Mouse (Mus musculus) CH12.LX (cell line): ENCODE measurements around the gene Mcm3. TPM values are rescaled to one million over a fixed set of nuclear protein-coding genes. Genes with fewer than 3 reads are reported as not detected.

Source experiments
- DNase-seq: peaks from one replicate; pipeline ENCODE4 v3.0.0-alpha.2; 2013; ENCODE audit errors: extremely low read depth
- H3K27ac ChIP-seq: 2 replicates; pipeline ENCODE4 v1.5.1; 2012; ENCODE audit warnings: low read depth, mild to moderate bottlenecking, control low read depth, moderate library complexity; ENCODE audit not compliant: insufficient read depth
- H3K27me3 ChIP-seq: replicated peaks from 2 replicates; pipeline ENCODE3; 2012; ENCODE audit warnings: inconsistent platforms
- H3K36me3 ChIP-seq, 2 experiments: replicated peaks in 1 of 2; 2 replicates each; pipeline versions ENCODE3 to v1.6.1; 2012; ENCODE audit warnings: inconsistent platforms in 1 of 2, low read length in 1 of 2, mild to moderate bottlenecking in 1 of 2, mixed read lengths in 1 of 2, moderate library complexity in 1 of 2; ENCODE audit not compliant: control insufficient read depth in 1 of 2, insufficient read depth in 1 of 2
- H3K4me1 ChIP-seq, 2 experiments: 2 replicates each; pipeline ENCODE4 v1.6.1; 2012; ENCODE audit warnings: inconsistent platforms in 1 of 2, moderate library complexity in 1 of 2; ENCODE audit not compliant: insufficient read depth in 2 of 2, control insufficient read depth in 1 of 2
- H3K4me2 ChIP-seq: 2 replicates; pipeline ENCODE4 v1.6.1; 2012; ENCODE audit warnings: low read depth, mild to moderate bottlenecking, control low read depth; ENCODE audit not compliant: poor library complexity, insufficient read depth, severe bottlenecking
- H3K4me3 ChIP-seq, 3 experiments: fragments of 150-350 bp in 1 of 3; sonication (generic) in 1 of 3; replicated peaks in 1 of 3; 2 replicates each; pipeline versions ENCODE3 to v1.5.1; 2011 to 2012; ENCODE audit warnings: low read depth in 2 of 3, low read length in 2 of 3, mild to moderate bottlenecking in 2 of 3, moderate library complexity in 2 of 3, control low read depth in 1 of 3, improper control_type of control experiment in 1 of 3, inconsistent platforms in 1 of 3, mixed read lengths in 1 of 3; ENCODE audit not compliant: poor library complexity in 1 of 3
- H3K79me2 ChIP-seq: replicated peaks from 2 replicates; pipeline ENCODE4 v1.6.1; 2012; ENCODE audit warnings: mild to moderate bottlenecking, moderate library complexity; ENCODE audit not compliant: control insufficient read depth, poor library complexity, insufficient read depth, severe bottlenecking; ENCODE audit errors: extremely low read depth
- H3K9ac ChIP-seq: 2 replicates; pipeline ENCODE4 v1.6.1; 2012; ENCODE audit warnings: low read depth, mild to moderate bottlenecking, control low read depth, moderate library complexity; ENCODE audit not compliant: insufficient read depth
- H3K9me3 ChIP-seq: replicated peaks from 2 replicates; pipeline ENCODE3; 2012; ENCODE audit warnings: low read length, inconsistent platforms, mixed read lengths
- BHLHE40 ChIP-seq: IDR thresholded peaks from 2 replicates; pipeline ENCODE4 v1.6.1; 2011; ENCODE audit warnings: mild to moderate bottlenecking, low read depth, low read length, improper control_type of control experiment
- CHD1 ChIP-seq: IDR thresholded peaks from 2 replicates; pipeline ENCODE4 v1.6.1; 2012; ENCODE audit warnings: low read depth, low read length, improper control_type of control experiment, inconsistent platforms
- CTCF ChIP-seq, 2 experiments: IDR thresholded peaks in 1 of 2; conservative IDR thresholded peaks in 1 of 2; 2 replicates each; pipeline ENCODE4 v1.5.1; 2011 to 2012; ENCODE audit warnings: low read depth in 2 of 2, low read length in 2 of 2, improper control_type of control experiment in 1 of 2, inconsistent platforms in 1 of 2, mild to moderate bottlenecking in 1 of 2, moderate library complexity in 1 of 2
- ELF1 ChIP-seq: IDR thresholded peaks from 2 replicates; pipeline ENCODE4 v1.6.1; 2014; ENCODE audit warnings: low read depth, mild to moderate bottlenecking, inconsistent platforms, low read length, improper control_type of control experiment
- ETS1 ChIP-seq: conservative IDR thresholded peaks from 2 replicates; pipeline ENCODE4 v1.6.1; 2012; ENCODE audit warnings: low read depth, mild to moderate bottlenecking, inconsistent platforms, low read length, improper control_type of control experiment, moderate library complexity
- GABPA ChIP-seq: IDR thresholded peaks from 2 replicates; pipeline ENCODE4 v1.6.1; 2012; ENCODE audit warnings: low read depth, low read length, improper control_type of control experiment, inconsistent platforms; ENCODE audit not compliant: insufficient replicate concordance
- HCFC1 ChIP-seq: IDR thresholded peaks from 2 replicates; pipeline ENCODE4 v1.6.1; 2012; ENCODE audit warnings: low read depth, mild to moderate bottlenecking, inconsistent platforms, low read length, improper control_type of control experiment
- JUN ChIP-seq: IDR thresholded peaks from 2 replicates; pipeline ENCODE4 v1.6.1; 2011; ENCODE audit warnings: low read depth, mild to moderate bottlenecking, low read length, improper control_type of control experiment, moderate library complexity; ENCODE audit not compliant: insufficient read depth
- JUND ChIP-seq: conservative IDR thresholded peaks from 2 replicates; pipeline ENCODE4 v1.6.1; 2011; ENCODE audit warnings: low read depth, low read length, improper control_type of control experiment
- KAT2A ChIP-seq: IDR thresholded peaks from 2 replicates; pipeline ENCODE4 v1.6.1; 2012; ENCODE audit warnings: low read length, improper control_type of control experiment, inconsistent platforms; ENCODE audit not compliant: insufficient replicate concordance
- MAFK ChIP-seq: IDR thresholded peaks from 2 replicates; pipeline ENCODE4 v1.6.1; 2011; ENCODE audit warnings: low read length, improper control_type of control experiment; ENCODE audit not compliant: insufficient replicate concordance
- MXI1 ChIP-seq: IDR thresholded peaks from 2 replicates; pipeline ENCODE4 v1.6.1; 2011; ENCODE audit warnings: mild to moderate bottlenecking, low read depth, low read length, improper control_type of control experiment
- MYC ChIP-seq: IDR thresholded peaks from 2 replicates; pipeline ENCODE4 v1.6.1; 2011; ENCODE audit warnings: low read depth, mild to moderate bottlenecking, improper control_type of control experiment, low read length
- NELFE ChIP-seq: IDR thresholded peaks from 2 replicates; pipeline ENCODE4 v1.6.1; 2011; ENCODE audit warnings: low read depth, low read length, improper control_type of control experiment
- NRF1 ChIP-seq: IDR thresholded peaks from 2 replicates; pipeline ENCODE4 v1.6.1; 2014; ENCODE audit warnings: low read depth, mild to moderate bottlenecking, inconsistent platforms, low read length, improper control_type of control experiment, moderate library complexity
- POLR2A ChIP-seq: IDR thresholded peaks from 2 replicates; pipeline ENCODE4 v1.6.1; 2011; ENCODE audit warnings: low read depth, mild to moderate bottlenecking, improper control_type of control experiment, low read length
- POLR2AphosphoS2 ChIP-seq: IDR thresholded peaks from 2 replicates; pipeline ENCODE4 v1.6.1; 2011; ENCODE audit warnings: low read depth, low read length, improper control_type of control experiment
- RAD21 ChIP-seq: IDR thresholded peaks from 2 replicates; pipeline ENCODE4 v1.6.1; 2011; ENCODE audit warnings: low read depth, mild to moderate bottlenecking, low read length, improper control_type of control experiment, moderate library complexity
- SIN3A ChIP-seq: IDR thresholded peaks from 2 replicates; pipeline ENCODE4 v1.6.1; 2012; ENCODE audit warnings: low read length, improper control_type of control experiment, inconsistent platforms
- TBP ChIP-seq: conservative IDR thresholded peaks from 2 replicates; pipeline ENCODE4 v1.6.1; 2011; ENCODE audit warnings: low read depth, low read length, improper control_type of control experiment
- TCF12 ChIP-seq: IDR thresholded peaks from 2 replicates; pipeline ENCODE4 v1.6.1; 2014; ENCODE audit warnings: low read depth, mild to moderate bottlenecking, inconsistent platforms, low read length, improper control_type of control experiment
- UBTF ChIP-seq: IDR thresholded peaks from 2 replicates; pipeline ENCODE4 v1.6.1; 2012; ENCODE audit warnings: low read depth, mild to moderate bottlenecking, inconsistent platforms, low read length, improper control_type of control experiment, moderate library complexity
- USF1 ChIP-seq: IDR thresholded peaks from 2 replicates; pipeline ENCODE4 v1.6.1; 2014; ENCODE audit warnings: low read depth, mild to moderate bottlenecking, inconsistent platforms, low read length, improper control_type of control experiment
- ZKSCAN1 ChIP-seq: IDR thresholded peaks from 2 replicates; pipeline ENCODE4 v1.6.1; 2012; ENCODE audit warnings: low read depth, inconsistent platforms, low read length, improper control_type of control experiment, borderline replicate concordance
- ZMIZ1 ChIP-seq: IDR thresholded peaks from 2 replicates; pipeline ENCODE4 v1.6.1; 2012; ENCODE audit warnings: low read depth, mild to moderate bottlenecking, inconsistent platforms, low read length, improper control_type of control experiment
- dilution Hi-C: fragments of 300-500 bp; cut with MboI; formaldehyde crosslinking; loops from 2 replicates; pipeline ENCODE4 v1.14.3; 2020; ENCODE audit warnings: low sequenced_read_pairs; ENCODE audit not compliant: extremely low pct_unique_long_range_greater_than_20kb, extremely low pct_ligation_motif_present
- in situ Hi-C: fragments of 300-500 bp; cut with MboI; formaldehyde crosslinking; loops from 3 replicates; pipeline ENCODE4 v1.14.3; 2019; ENCODE audit warnings: low sequenced_read_pairs, low pct_ligation_motif_present, low pct_unique_long_range_greater_than_20kb, mixed read lengths
- polyA plus RNA-seq: library from polyadenylated mRNA; unstranded; fragments of >175 nt; gene quantifications from 2 replicates; pipeline ENCODE4 v1.2.1, GENCODE M21; 2012; ENCODE audit warnings: low read depth; ENCODE audit not compliant: insufficient read length
- total RNA-seq, 2 experiments: library from RNA; depleted of rRNA; stranded (reverse); fragments of 300-350 nt in 1 of 2; fragments of >200 nt in 1 of 2; gene quantifications; 2 replicates each; pipeline ENCODE4 v1.2.3; 2012 to 2014

The Mcm3 gene
- total and polyA plus RNA-seq, 3 experiments: 186 to 372 (median 330) TPM

DNA sequence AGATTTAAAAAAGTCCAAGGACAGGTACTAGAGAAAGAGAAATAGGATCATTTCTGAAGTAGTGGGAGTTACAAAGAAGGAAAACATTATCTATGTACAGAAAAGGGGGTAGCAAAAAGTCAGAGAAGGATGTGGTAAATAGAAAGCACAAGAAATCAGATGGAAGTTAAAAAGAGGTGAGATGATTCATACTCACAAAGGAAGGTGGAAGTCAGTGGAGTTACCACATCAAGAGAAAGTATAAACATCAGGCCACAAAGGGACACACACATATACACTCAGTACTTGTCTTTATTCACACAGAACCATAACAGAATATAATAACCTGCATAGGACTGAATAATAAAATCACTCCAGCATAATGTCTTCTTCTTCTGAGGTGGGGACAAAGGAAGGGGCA lies 4.9 kb upstream of the Mcm3 start:
- DNase-seq: no peak
- Histone ChIP-seq H3K36me3 (no peaks in the 10 kb centered on the region), H3K4me1 (peaks cover 0 to 6% of the 10 kb centered on the region in 2 experiments; a peak in 1 of 4 replicates), H3K79me2 (no peaks in the 10 kb centered on the region), H3K4me3 (no peak overlapping the region), H3K27me3 (no peaks in the 10 kb centered on the region), H3K9me3 (no peaks in the 10 kb centered on the region), H3K4me2 (no peak overlapping the region), H3K27ac (no peak overlapping the region), H3K9ac (no peak overlapping the region)
- TF ChIP-seq MXI1: no peak
- no peak for TF ChIP-seq NELFE
- TF ChIP-seq CTCF (conservative IDR thresholded peaks at IDR 0.05 in 1 of 2, IDR thresholded peaks at IDR 0.05 in 1 of 2; ENCODE audit: low read depth in 2 of 2, low read length in 2 of 2): no peak
- no peak for TF ChIP-seq RAD21
- no peak for TF ChIP-seq UBTF
- no peak for TF ChIP-seq ZMIZ1
- no peak for TF ChIP-seq TCF12
- no peak for TF ChIP-seq CHD1
- TF ChIP-seq NRF1: no peak
- no peak for TF ChIP-seq ELF1
- no peak for TF ChIP-seq MYC
- no peak for TF ChIP-seq BHLHE40
- TF ChIP-seq JUND: no peak
- no peak for TF ChIP-seq ZKSCAN1
- TF ChIP-seq GABPA: no peak
- no peak for TF ChIP-seq USF1
- no peak for TF ChIP-seq JUN
- in situ Hi-C loops (no loop called here), dilution Hi-C loops (no loop called here)

DNA sequence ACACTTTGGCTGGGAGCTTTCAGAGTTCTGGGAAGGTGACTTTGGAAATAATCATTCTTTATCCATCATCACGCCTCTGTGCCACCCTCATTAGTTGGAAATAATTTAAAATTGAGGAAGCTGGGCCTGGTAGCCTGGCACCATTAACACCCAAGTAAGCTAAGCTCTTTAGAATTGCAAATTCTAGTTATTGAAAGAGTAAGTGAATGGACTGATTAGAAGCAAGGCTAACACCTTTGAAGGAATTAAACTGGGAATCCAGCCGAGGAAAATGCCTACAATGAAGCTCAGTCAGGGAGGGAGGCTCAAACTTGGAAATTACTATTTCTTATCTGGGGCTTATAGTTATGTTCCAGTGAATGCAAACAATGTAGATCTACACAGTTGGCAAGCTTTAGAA lies 3.8 kb upstream of the Mcm3 start:
- H3K36me3 ChIP-seq: no peaks in the 10 kb centered on the region
- no peak for TF ChIP-seq BHLHE40
- no peak for TF ChIP-seq POLR2A
- TF ChIP-seq ETS1: no peak
- TF ChIP-seq HCFC1: no peak
- no peak for TF ChIP-seq TBP
- no peak for TF ChIP-seq POLR2AphosphoS2
- no peak for TF ChIP-seq CHD1
- no peak for TF ChIP-seq ZKSCAN1
- no peak for TF ChIP-seq MAFK
- no peak for TF ChIP-seq JUND
- no peak for TF ChIP-seq SIN3A
- TF ChIP-seq KAT2A: no peak
- TF ChIP-seq ELF1: no peak
- TF ChIP-seq JUN: no peak
- TF ChIP-seq MYC: no peak
- TF ChIP-seq TCF12: no peak
- TF ChIP-seq NRF1: no peak
- TF ChIP-seq ZMIZ1: no peak
- dilution Hi-C loops: no loop called here
- no peaks in the 10 kb centered on the region for H3K27me3 ChIP-seq
- H3K4me1 ChIP-seq: peaks cover 0 to 6% of the 10 kb centered on the region in 2 experiments; a peak in 1 of 4 replicates
- H3K9me3 ChIP-seq: no peaks in the 10 kb centered on the region
- no peak overlapping the region for H3K9ac ChIP-seq
- H3K79me2 ChIP-seq: peaks cover 9% of the 10 kb centered on the region
- no peak for DNase-seq
- no peak overlapping the region for H3K27ac ChIP-seq
- H3K4me3 ChIP-seq: no peak overlapping the region
- no peak overlapping the region for H3K4me2 ChIP-seq
- in situ Hi-C loops: no loop called here
